Mouse (Mus musculus) E14TG2a.4 (cell line): ENCODE measurements around the gene Myo10.

Experiments used
- H3K27me3 ChIP-seq: 2 replicates; pipeline ENCODE4 v1.6.1; 2014; ENCODE audit warnings: low read length, control low read depth; ENCODE audit not compliant: insufficient read depth
- H3K36me3 ChIP-seq: 2 replicates; pipeline ENCODE4 v1.6.1; 2014; ENCODE audit warnings: low read length, control low read depth; ENCODE audit not compliant: insufficient read depth
- H3K4me1 ChIP-seq: replicated peaks from 2 replicates; pipeline ENCODE4 v1.6.1; 2014; ENCODE audit warnings: low read depth, low read length, control low read depth
- H3K4me3 ChIP-seq: replicated peaks from 2 replicates; pipeline ENCODE4 v1.5.1; 2014; ENCODE audit warnings: mild to moderate bottlenecking, low read length
- H3K9me3 ChIP-seq: 2 replicates; pipeline ENCODE4 v1.6.1; 2014; ENCODE audit warnings: low read length, control low read depth
- CTCF ChIP-seq: conservative IDR thresholded peaks from 2 replicates; pipeline ENCODE4 v1.5.1; 2014; ENCODE audit warnings: low read length
- NANOG ChIP-seq: IDR thresholded peaks from 2 replicates; pipeline ENCODE4 v1.6.1; 2014; ENCODE audit warnings: borderline replicate concordance, low read length, mixed read lengths
- POU5F1 ChIP-seq: IDR thresholded peaks from 2 replicates; pipeline ENCODE4 v1.6.1; 2014; ENCODE audit warnings: low read length, borderline replicate concordance

Gene Myo10

GRCm38 (mm10) chr15:25695253-25695652, 72.9 kb downstream of the Myo10 start:
- Histone ChIP-seq H3K4me3 (0 out of 2 replicates have a peak overlapping the region, but pooled peaks have one; percentile 13), H3K27me3 (no peaks in the 10 kb centered on the region), H3K36me3 (no peaks in the 10 kb centered on the region; the same call in 1 of the 2 replicates), H3K9me3 (no peaks in the 10 kb centered on the region), H3K4me1 (peaks cover 69% of the 10 kb centered on the region)
- TF ChIP-seq NANOG = no peak
- no peak for TF ChIP-seq POU5F1
- TF ChIP-seq CTCF = no peak

DNA sequence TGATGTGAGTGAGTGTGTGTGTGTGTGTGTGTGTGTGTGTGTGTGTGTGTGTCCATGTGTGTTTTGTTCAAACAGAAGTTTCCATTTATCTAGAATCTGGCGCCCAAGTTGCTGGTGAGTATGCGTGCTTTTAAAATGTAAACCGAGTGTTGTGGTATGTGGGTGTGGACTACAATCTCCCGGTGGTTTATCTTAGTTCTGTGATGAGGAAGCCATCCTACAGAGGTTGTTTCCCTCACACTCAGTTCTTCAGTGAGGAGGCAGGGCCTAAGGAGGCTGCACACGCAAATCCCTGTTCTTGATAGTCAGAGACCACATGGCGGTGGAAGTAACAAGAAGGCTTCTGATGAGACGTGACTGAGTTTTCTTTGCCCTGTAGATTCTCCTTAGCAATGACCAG, 73.6 kb downstream of the Myo10 start:
- Histone ChIP-seq H3K36me3 (no peaks in the 10 kb centered on the region; the same call in 1 of the 2 replicates), H3K4me3 (0 out of 2 replicates have a peak overlapping the region, but pooled peaks have one; percentile 13), H3K4me1 (peaks cover 62% of the 10 kb centered on the region), H3K9me3 (no peaks in the 10 kb centered on the region), H3K27me3 (no peaks in the 10 kb centered on the region)
- TF ChIP-seq POU5F1 = no peak
- no peak for TF ChIP-seq CTCF
- TF ChIP-seq NANOG = no peak

GRCm38 (mm10) chr15:25696660-25697059, 74.3 kb downstream of the Myo10 start:
- TF ChIP-seq POU5F1 = no peak
- TF ChIP-seq CTCF = no peak
- Histone ChIP-seq H3K4me3 (no peak overlapping the region), H3K36me3 (no peaks in the 10 kb centered on the region; the same call in 1 of the 2 replicates), H3K9me3 (no peaks in the 10 kb centered on the region), H3K4me1 (peaks cover 59% of the 10 kb centered on the region), H3K27me3 (no peaks in the 10 kb centered on the region)

- TF ChIP-seq POU5F1 (no peak), CTCF (no peak), NANOG (no peak)
- H3K9me3 ChIP-seq = no peaks in the 10 kb centered on the region
- H3K4me1 ChIP-seq = peaks cover 36% of the 10 kb centered on the region
- H3K4me3 ChIP-seq = no peak overlapping the region
- peaks cover 3% of the 10 kb centered on the region; the same call in 1 of the 2 replicates for H3K36me3 ChIP-seq
- H3K27me3 ChIP-seq = no peaks in the 10 kb centered on the region
These were observed 76.8 kb downstream of the Myo10 start for GRCm38 (mm10) chr15:25699032-25699557.

DNA sequence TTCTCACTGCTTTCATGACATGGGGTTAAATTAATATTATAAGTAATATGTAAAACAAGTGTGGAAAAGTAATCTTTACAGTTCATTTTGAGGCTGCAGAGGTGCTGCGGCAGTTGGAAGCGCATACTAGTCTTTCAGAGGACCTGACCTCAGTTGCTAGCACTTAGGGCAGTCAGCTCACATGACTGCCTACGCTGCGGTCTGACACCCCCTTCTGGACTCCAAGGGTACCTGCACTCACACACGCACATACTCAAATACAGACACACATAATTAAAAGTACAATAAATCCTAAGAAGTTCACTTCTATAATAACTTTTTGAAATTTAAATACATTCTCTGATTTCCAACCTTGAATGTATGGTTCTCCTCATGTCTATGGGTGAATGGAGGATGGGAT, 80.3 kb downstream of the Myo10 start:
- TF ChIP-seq NANOG (no peak), POU5F1 (no peak), CTCF (peak; percentile 45)
- peaks cover 9% of the 10 kb centered on the region; the same call in 1 of the 2 replicates for H3K36me3 ChIP-seq
- no peak overlapping the region for H3K4me3 ChIP-seq
- no peaks in the 10 kb centered on the region for H3K27me3 ChIP-seq
- H3K4me1 ChIP-seq = peaks cover 40% of the 10 kb centered on the region
- no peaks in the 10 kb centered on the region for H3K9me3 ChIP-seq

DNA sequence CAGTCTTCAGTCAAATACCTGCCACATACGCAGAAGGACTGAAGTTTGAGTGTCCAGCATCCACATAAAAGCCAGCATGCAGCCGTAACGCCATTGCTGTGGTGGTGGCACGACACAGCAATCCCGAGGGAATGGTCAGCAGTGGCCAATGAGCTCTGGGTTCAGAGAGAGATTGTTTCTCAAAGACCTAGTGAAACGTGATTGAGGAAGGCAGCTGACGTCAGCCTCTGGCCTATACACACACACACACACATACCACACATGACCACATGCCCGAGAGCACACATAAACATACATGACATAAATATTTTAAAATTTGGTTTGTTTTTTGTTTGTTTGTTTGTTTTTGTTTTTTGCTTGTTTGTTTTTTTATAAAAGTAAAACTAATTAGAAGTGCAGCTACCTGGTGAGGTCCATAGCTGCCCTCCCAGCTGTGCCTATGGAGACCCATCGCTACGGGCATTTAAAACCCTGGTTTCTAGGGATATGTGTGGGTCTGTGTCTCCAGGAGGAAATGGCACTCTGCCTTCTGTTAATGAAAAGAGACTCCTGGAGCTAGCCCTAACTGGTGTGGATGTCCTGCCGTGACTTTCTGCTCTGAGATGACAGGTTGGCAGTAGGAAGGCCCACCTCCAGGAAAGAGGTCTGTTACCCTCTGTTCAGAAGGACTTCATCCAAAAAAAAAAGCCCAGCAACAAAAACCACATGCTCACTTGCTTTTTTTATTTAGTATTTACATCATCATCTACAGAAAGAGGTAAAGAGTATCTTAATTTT, 82.7 kb downstream of the Myo10 start:
- no peak for TF ChIP-seq NANOG
- TF ChIP-seq CTCF = no peak
- TF ChIP-seq POU5F1 = no peak
- Histone ChIP-seq H3K4me3 (no peak overlapping the region), H3K36me3 (peaks cover 9% of the 10 kb centered on the region; the same call in 1 of the 2 replicates), H3K9me3 (no peaks in the 10 kb centered on the region), H3K27me3 (no peaks in the 10 kb centered on the region), H3K4me1 (peaks cover 36% of the 10 kb centered on the region)

DNA sequence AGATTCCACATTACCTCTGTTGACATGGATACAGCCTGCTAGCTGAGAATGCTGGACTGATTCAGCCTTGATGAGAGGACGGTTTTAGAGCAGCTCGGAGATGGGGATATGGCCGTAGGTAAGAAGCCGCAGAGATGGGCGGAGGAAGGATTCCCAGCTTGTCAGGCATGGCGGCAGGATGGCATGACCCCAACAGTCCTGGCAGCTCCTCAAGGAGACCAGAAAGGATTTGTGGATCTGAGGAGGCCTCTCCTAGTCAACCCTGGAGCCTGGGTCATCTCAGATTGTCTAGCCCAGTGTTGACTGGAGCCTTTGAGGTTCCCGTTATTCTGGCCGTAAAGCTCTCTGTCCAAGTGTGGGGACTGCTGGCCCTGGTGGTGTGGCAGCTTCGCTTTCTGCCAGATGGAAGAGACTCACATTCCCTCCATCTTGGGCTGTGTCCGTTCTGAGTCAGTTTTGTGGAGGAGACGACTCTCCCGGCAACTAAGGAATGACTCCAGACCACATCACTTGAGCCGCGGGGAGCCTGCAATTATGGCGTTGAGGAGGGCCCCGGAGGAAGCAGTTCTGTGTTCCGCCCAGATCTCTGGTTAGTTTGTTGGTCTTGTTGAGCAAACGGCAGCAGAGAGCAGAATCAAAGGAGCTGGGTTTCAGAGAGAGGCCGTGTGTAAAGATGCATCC, 84.7 kb downstream of the Myo10 start:
- Histone ChIP-seq H3K4me3 (peak overlapping the region; percentile 43; the same call in 1 of the 2 replicates), H3K9me3 (no peaks in the 10 kb centered on the region)
- TF ChIP-seq CTCF (no peak), POU5F1 (no peak), NANOG (no peak)

GRCm38 (mm10) chr15:25707891-25708290, 85.6 kb downstream of the Myo10 start:
- Histone ChIP-seq H3K4me3 (no peak overlapping the region), H3K27me3 (0 out of 2 replicates have a peak, but pooled peaks cover 4% of the 10 kb centered on the region), H3K9me3 (no peaks in the 10 kb centered on the region), H3K36me3 (peaks cover 6% of the 10 kb centered on the region; the same call in 1 of the 2 replicates), H3K4me1 (peaks cover 39% of the 10 kb centered on the region)
- no peak for TF ChIP-seq POU5F1
- no peak for TF ChIP-seq NANOG
- no peak for TF ChIP-seq CTCF

More for the DNA sequence above, 84.7 kb downstream of the Myo10 start:
- peaks cover 32% of the 10 kb centered on the region for H3K4me1 ChIP-seq
- peaks cover 9% of the 10 kb centered on the region; the same call in 1 of the 2 replicates for H3K36me3 ChIP-seq
- no peaks in the 10 kb centered on the region for H3K27me3 ChIP-seq
